Mouse (Mus musculus) embryonic facial prominence, embryonic 11.5 days (tissue): ENCODE measurements around the gene Pspn. TPM values are rescaled to one million over a fixed set of nuclear protein-coding genes. Genes with fewer than 3 reads are reported as not detected.

Experiments used
- ATAC-seq: fragments of 200-750 bp; cut with Nextera tagmentation; replicated peaks from 2 replicates; pipeline ENCODE4 v1.8.0; 2017; ENCODE audit warnings: low read depth; ENCODE audit not compliant: insufficient number of reproducible peaks, low FRiP score, low TSS enrichment
- DNase-seq: peaks from one replicate; pipeline ENCODE4 v3.0.0-alpha.2; 2015; ENCODE audit warnings: low spot score
- H3K27ac ChIP-seq: fragments of 300-500 bp; sonication (generic); replicated peaks from 2 replicates; pipeline ENCODE4 v1.5.1; 2014; ENCODE audit warnings: mild to moderate bottlenecking, low read depth, low read length, control low read depth
- H3K27me3 ChIP-seq: fragments of 300-500 bp; sonication (generic); 2 replicates; pipeline ENCODE4 v1.6.1; 2014; ENCODE audit warnings: mild to moderate bottlenecking, low read length, moderate library complexity, mixed read lengths; ENCODE audit not compliant: control insufficient read depth, insufficient read depth
- H3K36me3 ChIP-seq: fragments of 300-500 bp; sonication (generic); replicated peaks from 2 replicates; pipeline ENCODE4 v1.6.1; 2014; ENCODE audit warnings: low read depth, mild to moderate bottlenecking, low read length, moderate library complexity, mixed read lengths; ENCODE audit not compliant: control insufficient read depth, insufficient read depth
- H3K4me1 ChIP-seq: fragments of 300-500 bp; sonication (generic); 2 replicates; pipeline ENCODE4 v1.6.1; 2014; ENCODE audit warnings: low read length, mixed read lengths; ENCODE audit not compliant: control insufficient read depth, insufficient read depth
- H3K4me2 ChIP-seq: fragments of 300-500 bp; sonication (generic); 2 replicates; pipeline ENCODE4 v1.6.1; 2014; ENCODE audit warnings: low read depth, mild to moderate bottlenecking, control low read depth, low read length, moderate library complexity
- H3K4me3 ChIP-seq: fragments of 300-500 bp; sonication (generic); 2 replicates; pipeline ENCODE4 v1.5.1; 2014; ENCODE audit warnings: low read depth, low read length, control low read depth
- H3K9ac ChIP-seq: fragments of 300-500 bp; sonication (generic); replicated peaks from 2 replicates; pipeline ENCODE4 v1.6.1; 2014; ENCODE audit warnings: mild to moderate bottlenecking, control low read depth, low read length
- H3K9me3 ChIP-seq: fragments of 300-500 bp; sonication (generic); replicated peaks from 2 replicates; pipeline ENCODE4 v1.6.1; 2016; ENCODE audit warnings: mild to moderate bottlenecking, low read length, inconsistent platforms, mixed read lengths; ENCODE audit not compliant: control insufficient read depth
- WGBS: fragments of 180-500 bp; shearing (Covaris S2); extraction: QIAGEN DNeasy Blood & Tissue Kit; methylation state at CpG from one replicate; pipeline ENCODE4 v1.1.7; 2014; 5-methylcytosine and 5-hydroxymethylcytosine counted together
- polyA plus RNA-seq: library from polyadenylated mRNA; unstranded; fragments of >200 nt; fragmentation: Nextera tagmentation; extraction: Ambion mirVana; gene quantifications from 2 replicates; pipeline ENCODE4 v1.2.1, GENCODE M21; 2014

The Pspn gene
- polyA plus RNA-seq, 1 experiment from 2014 or later, result not detected

DNA sequence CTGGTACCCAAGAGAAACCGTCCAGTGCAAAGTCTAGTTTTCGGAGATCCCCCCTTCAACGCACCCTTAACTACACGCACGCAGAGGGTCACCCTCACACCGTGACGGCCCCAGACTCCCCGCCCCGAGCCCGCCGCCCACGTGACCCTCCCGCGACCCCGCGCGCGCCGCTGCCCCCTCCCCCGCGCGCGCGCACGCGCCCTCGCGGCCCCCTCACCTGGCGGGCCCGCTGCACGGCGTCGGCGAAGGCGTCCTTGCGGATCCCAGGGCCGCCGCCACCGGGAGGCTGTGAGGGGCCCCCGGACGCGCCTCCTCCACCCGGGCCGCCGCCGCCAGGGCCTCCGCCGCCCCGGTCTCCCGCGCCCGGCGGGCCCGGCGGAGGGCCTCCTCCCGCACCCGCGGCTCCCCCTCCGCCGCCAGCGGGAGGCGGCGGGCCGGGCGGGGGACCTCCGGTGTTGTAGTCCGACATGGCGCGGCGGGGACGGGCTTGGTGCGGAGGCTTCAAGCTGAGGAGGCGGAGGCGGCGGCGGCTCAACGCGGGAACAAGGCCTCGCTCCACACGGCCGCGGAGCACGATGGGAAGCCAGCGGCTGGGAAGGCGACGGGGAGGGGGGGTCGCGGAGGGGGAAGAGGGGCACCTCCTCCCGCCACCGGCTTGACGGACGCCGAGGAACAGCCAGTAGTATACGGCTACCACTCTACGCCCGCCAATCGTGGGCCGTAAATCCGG lies 31.3 kb upstream of the Pspn start, which contains the start of gene Khsrp:
Gene Khsrp, minus strand, starts transcription at position 592 of the 730 bp plus-strand sequence.
- Histone ChIP-seq H3K4me3 (peak within 1 kb of the TSS; percentile 99), H3K4me2 (peak within 1 kb of the TSS; percentile 87), H3K4me1 (no peaks in the 10 kb centered on the region), H3K9ac (peak within 1 kb of the TSS; percentile 99), H3K36me3 (peaks cover 3% of the 10 kb centered on the region), H3K27ac (peak within 1 kb of the TSS; percentile 91), H3K9me3 (no peaks in the 10 kb centered on the region), H3K27me3 (no peaks in the 10 kb centered on the region)
- DNase-seq (peak; percentile 69), ATAC-seq (no peak; the same call in 1 of the 2 replicates)
- WGBS, result under 1% methylated on average over 68 of the region's 99 CpGs

DNA sequence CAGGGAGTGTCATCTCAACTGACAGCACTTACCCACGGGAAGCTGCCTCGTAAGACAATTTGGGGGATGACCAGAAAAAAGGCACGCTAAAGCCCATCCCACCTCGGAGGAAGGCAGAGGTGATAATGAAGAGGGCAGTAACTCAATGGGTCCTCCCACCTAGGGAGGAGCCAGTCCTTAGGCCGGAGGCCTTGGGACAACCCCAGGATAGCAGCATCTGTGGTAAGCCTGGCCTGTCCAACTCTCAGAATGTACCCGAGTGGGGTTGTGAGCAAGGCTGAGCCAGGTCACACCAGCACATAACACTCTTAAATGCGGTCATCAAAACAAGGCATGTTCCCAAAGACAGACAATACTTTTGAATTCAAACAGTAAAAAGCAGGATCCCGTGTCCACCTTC lies 29.9 kb upstream of the Pspn start:
- Histone ChIP-seq H3K4me2 (peak overlapping the region; percentile 87), H3K4me3 (peak overlapping the region; percentile 99), H3K27ac (no peak overlapping the region), H3K9me3 (no peaks in the 10 kb centered on the region), H3K9ac (peak overlapping the region; percentile 99), H3K27me3 (no peaks in the 10 kb centered on the region), H3K4me1 (no peaks in the 10 kb centered on the region), H3K36me3 (peaks cover 15% of the 10 kb centered on the region)
- DNase-seq, result no peak
- ATAC-seq, result no peak
- WGBS, result 58% methylated on average over 8 of the region's 8 CpGs

DNA sequence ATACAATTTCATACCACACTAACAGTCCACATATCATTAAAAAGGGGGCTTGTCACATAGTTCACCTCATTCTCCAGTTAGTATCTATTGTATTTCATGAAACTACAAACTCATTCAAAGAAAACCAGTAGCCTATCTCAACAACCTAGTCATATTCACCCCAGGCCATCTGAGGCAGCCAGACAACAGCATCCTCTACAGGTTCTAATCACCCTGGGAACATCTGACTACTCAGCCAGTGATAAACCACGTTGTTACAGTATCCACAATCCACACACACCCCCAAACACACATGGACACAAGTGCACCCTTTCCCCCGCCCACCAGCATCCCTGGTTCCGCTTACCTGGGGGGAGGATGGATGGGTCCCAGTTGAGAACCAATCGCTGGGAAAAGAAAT lies 27.7 kb upstream of the Pspn start:
- Histone ChIP-seq H3K9ac (no peak overlapping the region), H3K36me3 (peaks cover 36% of the 10 kb centered on the region), H3K9me3 (no peaks in the 10 kb centered on the region), H3K4me3 (no peak overlapping the region), H3K4me1 (no peaks in the 10 kb centered on the region), H3K27ac (no peak overlapping the region), H3K4me2 (no peak overlapping the region), H3K27me3 (no peaks in the 10 kb centered on the region)
- no peak for ATAC-seq
- no peak for DNase-seq
- WGBS, result 91% methylated on average over 4 of the region's 4 CpGs

DNA sequence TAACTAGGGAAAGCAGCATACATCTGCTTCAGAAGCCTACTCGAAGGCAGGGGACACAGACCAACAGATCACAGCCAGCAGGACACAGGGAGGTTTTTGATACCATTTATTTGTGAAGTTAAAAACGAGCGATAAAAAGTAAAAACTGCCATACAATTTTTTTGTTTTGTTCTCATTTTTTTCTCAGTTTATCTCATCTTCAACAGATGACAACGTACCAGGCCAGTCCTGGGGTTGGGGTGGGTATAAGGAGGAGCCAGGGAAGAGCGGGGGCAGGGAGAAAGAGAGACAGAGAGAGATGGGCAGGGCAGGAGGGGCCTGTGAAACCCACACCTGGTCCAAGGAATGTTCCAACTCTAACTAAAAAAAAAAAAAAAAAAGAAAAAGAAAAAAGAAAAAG lies 21.1 kb upstream of the Pspn start:
- no peaks in the 10 kb centered on the region for H3K27me3 ChIP-seq
- 93% methylated on average over 5 of the region's 5 CpGs for WGBS
- H3K4me2 ChIP-seq, result no peak overlapping the region
- H3K4me1 ChIP-seq, result no peaks in the 10 kb centered on the region
- ATAC-seq, result no peak
- peaks cover 37% of the 10 kb centered on the region for H3K36me3 ChIP-seq
- no peaks in the 10 kb centered on the region for H3K9me3 ChIP-seq
- H3K4me3 ChIP-seq, result no peak overlapping the region
- no peak overlapping the region for H3K9ac ChIP-seq
- no peak for DNase-seq
- H3K27ac ChIP-seq, result no peak overlapping the region

DNA sequence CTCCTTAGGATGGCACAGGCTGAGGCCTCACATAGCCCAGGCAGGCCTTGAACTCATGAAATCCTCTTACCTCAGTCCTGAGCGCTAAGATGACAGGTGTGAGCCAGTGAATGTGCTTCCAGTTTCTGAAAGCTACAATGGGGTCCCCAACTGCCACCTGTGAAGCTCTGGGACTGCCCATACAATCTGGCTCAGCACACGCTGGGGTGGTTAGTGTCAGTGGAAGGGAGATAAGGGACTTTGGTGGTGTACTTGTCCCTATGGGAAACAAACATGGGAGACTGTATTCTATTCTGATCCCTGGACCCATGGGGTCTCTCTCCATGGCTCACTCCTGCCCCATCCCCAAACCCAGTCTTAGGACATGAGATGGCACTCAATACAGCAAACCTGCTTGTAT lies 19.9 kb upstream of the Pspn start:
- H3K36me3 ChIP-seq, result peaks cover 26% of the 10 kb centered on the region
- DNase-seq, result no peak
- 80% methylated on average over 2 of the region's 2 CpGs for WGBS
- no peak overlapping the region for H3K4me2 ChIP-seq
- H3K27ac ChIP-seq, result no peak overlapping the region
- no peaks in the 10 kb centered on the region for H3K9me3 ChIP-seq
- no peak overlapping the region for H3K4me3 ChIP-seq
- H3K4me1 ChIP-seq, result no peaks in the 10 kb centered on the region
- H3K27me3 ChIP-seq, result no peaks in the 10 kb centered on the region
- no peak for ATAC-seq
- H3K9ac ChIP-seq, result no peak overlapping the region

DNA sequence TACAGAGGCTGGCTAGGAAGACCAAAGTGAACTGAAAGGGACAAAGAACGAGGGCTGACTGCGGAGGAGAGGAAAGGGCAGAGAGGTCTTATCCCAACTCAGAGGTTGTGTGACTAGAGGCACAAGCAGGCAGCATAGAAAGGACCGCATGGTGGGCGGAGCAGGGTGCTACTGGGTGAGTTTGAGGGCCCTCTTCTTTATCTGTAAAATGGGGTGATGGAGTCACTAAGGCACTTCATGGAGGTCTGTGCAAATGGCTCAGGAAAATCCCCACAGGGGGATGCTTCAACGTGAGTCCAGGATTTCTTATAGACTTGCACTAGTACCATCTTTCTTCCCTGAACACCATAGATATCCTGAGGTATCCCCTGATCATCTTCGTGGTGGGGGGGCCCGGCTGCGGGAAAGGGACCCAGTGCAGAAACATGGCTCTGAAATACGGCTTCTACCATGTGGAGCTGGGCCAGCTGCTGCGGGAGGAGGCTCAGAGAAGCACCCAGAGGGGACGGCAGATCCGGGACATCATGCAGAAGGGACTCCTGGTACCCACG lies 12.5 kb upstream of the Pspn start:
- Histone ChIP-seq H3K4me1 (no peaks in the 10 kb centered on the region), H3K36me3 (no peaks in the 10 kb centered on the region; the same call in 1 of the 2 replicates), H3K9ac (peak overlapping the region; percentile 73), H3K4me3 (peak overlapping the region; percentile 74; the same call in 1 of the 2 replicates), H3K27ac (no peak overlapping the region), H3K9me3 (no peaks in the 10 kb centered on the region), H3K4me2 (peak overlapping the region; percentile 85), H3K27me3 (no peaks in the 10 kb centered on the region)
- 76% methylated on average over 13 of the region's 13 CpGs for WGBS
- DNase-seq (no peak), ATAC-seq (no peak)

DNA sequence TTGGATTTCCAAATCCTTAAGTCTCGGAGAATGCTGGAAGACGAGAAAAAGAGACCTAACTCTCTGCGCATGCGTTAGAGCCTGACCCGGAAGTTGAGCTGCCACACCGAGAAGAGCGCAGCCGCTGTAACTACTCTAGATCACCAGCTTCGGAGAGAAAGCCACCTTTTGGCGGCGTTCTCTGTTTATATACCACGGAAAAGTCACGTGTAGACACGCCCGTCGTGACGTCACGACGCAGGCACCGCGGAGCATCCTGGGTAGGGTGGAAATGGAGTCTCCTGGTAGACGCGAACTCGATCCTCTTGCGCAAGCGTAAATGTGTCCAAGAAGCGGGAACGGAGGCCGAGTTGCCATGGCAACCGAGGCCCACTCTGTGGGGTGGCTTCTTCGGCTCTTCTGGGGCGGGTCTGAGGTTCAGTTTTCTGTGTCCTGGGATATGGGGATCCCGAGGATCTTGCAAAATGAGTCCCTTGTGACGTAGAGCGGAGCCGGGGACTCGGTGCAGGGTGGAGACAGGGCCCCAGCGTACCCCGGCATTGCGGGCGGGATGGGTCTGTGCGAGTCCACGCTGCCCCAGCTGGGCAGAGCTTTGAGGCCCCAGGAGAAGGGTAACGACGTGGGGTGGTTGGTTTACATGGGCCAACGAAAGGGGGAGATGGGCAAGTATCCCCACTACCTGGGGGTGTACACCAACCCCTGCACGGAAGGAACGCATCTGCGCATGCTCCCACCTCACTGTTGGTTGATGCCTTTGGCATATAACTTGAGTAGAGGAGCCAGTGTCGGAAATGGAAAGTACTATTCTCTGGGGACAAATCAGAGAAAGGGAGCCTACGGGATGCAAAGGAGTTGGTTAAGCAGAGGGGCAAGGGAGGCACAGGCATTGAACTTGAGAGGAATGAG lies 11.7 kb upstream of the Pspn start, which contains the start of the genes Gtf2f1 and Gm17949:
Gene Gtf2f1, minus strand, starts transcription at position 53 of the 906 bp plus-strand sequence.
Gene Gm17949, plus strand, starts transcription at position 234 of the 906 bp plus-strand sequence.
- Histone ChIP-seq H3K4me3 (peak within 1 kb of the TSS; percentile 74), H3K9ac (peak within 1 kb of the TSS; percentile 86), H3K4me2 (peak within 1 kb of the TSS; percentile 85), H3K27ac (peak within 1 kb of the TSS; percentile 87), H3K36me3 (peaks cover 5% of the 10 kb centered on the region; the same call in 1 of the 2 replicates), H3K9me3 (no peaks in the 10 kb centered on the region), H3K27me3 (no peaks in the 10 kb centered on the region), H3K4me1 (no peaks in the 10 kb centered on the region)
- ATAC-seq (peak; percentile 88), DNase-seq (peak; percentile 100)
- under 1% methylated on average over 51 of the region's 51 CpGs for WGBS
